Mouse (Mus musculus) thymus, postnatal 25 days (tissue): ENCODE data around the gene Rhbdl2.

Experiments
- DNase-seq: peaks from one replicate; pipeline ENCODE4 v3.0.0; 2022

The Rhbdl2 gene

DNA sequence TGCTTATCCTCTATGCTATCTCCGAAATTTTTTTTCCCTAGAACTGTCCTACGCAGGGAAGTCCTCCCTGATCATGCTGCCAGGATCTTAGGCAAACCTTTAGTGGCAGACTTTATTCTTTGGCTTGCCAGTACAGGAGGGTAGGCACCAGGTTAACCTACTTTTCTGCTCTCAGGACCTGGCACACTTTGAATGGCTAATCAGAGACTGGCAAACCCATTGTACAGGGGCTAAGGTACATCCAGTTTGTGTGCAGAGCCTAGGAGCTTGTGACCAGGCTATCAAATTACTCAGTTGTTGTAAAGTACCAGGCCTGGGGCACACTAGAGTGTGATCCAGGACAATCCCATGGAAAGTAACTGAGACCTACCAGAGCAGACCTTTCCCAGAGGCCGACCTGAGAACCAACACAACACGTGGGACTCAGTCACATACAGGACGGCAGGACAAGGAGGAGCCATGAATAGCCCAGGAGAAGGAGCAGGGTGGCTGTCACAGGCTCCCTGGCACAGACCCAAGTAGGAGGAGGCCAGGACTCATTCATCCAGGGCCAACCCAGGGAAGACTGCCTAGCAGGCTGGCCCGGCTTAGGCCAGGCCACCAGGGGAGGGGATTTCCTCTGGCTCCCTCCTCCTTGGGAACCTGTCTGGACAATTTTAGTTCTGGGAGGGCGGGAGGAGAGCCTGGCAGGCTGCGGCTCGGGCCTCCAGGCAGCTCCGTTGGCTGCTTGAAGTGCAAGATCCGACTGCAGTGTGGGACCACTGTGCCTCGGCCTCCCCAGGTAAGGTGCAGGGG lies at the start of gene Rhbdl2:
Gene Rhbdl2 (plus strand): TSS at position 684 of the 795 bp plus-strand sequence.
- no peak for DNase-seq

DNA sequence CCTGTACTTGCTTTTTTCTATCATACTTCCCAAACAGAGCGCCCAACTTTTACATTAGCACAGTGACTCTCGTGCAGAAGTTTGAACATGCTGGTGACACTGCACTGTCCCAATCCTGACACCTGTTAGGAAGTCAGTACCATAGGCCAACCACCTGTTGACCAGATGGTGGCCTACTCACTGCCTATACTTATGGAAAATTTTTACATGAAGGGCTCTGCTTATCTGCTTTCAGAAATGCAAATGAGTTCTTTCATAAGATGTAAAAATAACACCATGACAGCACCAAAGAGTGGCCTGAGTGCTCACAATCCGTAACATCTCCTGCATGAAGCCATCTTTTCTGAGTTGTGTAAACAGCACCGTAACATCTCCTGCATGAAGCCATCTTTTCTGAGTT lies 49.0 kb upstream of the Rhbdl2 start:
- DNase-seq: no peak

DNA sequence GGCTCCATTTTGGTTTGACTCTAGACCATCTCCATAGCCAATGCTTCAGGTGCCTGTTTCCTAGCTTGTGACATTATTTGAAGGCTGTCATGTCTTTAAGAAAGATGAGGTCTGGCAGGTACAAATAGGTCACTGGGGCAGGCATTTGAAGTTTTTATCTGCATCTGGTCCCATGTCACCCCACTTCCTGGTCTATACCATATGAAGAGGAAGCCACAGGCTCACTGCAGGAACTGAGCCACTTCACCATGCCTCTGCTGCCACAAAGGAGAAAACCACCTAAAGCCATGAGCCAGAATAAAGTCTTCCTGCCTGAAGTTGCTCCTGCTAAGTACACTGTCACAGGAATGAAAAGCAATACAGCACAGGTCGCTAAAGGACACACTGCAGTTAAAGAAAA lies 44.8 kb upstream of the Rhbdl2 start:
- peak; percentile 23 for DNase-seq

DNA sequence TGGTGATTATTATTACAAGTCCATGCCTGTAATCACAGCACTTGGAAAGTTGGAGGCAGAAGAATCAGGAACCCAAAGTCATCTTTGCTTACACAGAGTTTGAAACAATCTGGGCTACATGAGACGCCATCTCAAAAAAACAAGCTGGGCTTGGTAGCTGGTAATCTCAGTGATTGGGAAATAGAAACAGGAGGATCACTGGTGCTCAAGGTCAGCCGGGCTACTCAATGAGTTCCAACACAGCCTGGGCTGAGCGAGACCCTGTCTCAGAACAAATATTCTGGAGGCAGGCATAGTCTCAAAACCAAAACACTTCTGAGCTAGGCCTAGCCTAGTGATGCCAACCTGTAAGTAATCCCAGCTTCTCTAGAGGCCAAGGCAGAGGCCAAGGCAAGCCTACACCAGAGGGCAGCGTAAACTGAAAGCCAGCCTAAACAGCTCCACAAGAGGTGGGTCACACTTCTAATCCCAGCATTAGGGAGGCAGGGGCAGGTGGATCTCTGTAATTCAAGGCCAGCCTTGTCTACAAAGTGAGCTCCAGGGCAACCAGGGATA lies 42.4 kb upstream of the Rhbdl2 start:
- DNase-seq: no peak

DNA sequence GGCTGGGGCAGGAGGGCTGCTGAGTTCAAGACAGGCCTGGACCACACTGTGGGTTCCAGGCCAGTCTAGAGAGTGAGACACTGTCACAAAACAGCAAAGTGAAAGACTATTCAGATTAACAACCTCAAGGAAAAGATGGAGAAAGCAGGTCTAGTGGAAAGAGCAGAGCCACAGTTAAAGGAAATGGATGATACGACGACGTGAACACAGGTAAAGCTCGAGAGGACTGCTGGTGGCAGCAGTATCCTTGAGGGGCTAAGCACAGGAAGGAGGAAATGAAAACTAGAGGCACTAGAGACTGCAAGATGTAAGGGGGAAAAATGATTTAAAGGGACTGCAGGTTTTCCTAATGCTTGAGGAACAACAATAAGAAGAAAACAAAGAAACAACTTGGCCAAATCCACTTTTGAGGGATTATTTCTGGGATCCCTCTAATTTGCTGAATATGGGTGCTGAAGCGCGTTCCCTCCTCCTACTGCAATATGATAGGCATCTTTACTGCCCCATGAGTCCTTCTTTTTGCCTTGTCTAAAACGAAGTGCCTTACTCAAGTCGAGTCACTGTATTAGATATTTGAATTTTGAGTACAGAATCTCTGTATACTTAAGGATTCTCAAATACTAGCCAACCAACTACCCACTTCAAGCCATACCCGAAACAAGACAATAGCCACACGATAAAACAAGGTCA lies 38.8 kb upstream of the Rhbdl2 start:
- DNase-seq: peak; percentile 11

DNA sequence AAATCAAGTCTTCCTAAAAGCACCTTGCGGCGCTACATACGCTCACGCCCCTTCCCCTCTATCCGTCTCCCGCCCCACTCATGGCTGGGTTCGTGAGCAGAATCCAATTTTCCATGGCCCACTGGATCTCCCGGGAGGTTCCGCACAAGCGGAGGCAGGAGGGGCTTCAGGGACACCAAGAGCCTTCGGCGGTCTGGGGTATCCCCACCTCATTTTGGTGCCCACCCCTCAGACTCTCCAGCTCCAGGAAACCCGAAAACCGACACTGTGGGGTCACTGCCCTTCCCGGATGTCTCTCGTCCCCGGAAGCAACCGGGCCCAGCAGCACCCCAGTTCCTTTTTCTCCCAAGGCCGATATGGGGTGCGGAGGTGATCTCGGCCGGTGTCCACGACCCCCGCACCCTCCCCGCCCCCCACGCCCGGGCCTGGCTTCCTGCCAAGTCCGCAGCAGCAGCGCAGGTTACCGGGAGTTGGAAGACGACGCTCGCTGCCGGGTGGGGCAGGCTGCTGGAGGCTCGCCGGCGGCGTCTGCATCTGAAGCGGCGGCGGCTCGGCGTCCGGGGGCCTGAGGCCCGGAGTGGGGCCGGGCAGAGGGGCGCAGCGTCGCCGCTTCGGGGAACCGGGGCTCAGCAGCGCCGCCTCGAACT lies 38.1 kb upstream of the Rhbdl2 start:
- DNase-seq: peak; percentile 51

DNA sequence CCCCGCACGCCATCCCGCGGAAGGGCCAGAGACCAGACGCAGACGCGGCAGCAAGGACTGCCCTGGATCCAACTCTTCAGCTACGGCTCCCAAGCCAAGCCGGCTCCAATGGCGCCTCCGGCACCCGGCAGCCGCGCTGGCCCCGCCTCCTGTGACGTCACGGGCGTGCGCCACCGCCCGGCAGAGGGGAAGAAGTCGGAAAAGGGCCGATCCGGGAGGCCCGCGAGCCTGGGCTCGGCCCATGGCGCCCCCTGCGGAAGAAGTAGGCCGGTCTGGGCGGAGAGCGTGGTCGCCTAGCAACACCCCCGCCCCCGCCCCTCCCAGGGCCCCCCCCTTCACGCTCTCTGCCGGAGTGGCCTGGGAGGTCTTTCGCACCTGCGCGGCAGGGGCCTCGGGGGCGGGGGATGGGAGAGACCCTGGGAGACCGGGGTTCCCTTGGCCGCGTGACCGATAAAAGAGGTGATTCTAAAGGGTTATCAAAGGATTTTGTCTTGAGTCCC lies 37.5 kb upstream of the Rhbdl2 start, which contains the start of gene Akirin1:
Gene Akirin1 (minus strand): TSS at position 194 of the 500 bp plus-strand sequence.
- peak; percentile 99 for DNase-seq

DNA sequence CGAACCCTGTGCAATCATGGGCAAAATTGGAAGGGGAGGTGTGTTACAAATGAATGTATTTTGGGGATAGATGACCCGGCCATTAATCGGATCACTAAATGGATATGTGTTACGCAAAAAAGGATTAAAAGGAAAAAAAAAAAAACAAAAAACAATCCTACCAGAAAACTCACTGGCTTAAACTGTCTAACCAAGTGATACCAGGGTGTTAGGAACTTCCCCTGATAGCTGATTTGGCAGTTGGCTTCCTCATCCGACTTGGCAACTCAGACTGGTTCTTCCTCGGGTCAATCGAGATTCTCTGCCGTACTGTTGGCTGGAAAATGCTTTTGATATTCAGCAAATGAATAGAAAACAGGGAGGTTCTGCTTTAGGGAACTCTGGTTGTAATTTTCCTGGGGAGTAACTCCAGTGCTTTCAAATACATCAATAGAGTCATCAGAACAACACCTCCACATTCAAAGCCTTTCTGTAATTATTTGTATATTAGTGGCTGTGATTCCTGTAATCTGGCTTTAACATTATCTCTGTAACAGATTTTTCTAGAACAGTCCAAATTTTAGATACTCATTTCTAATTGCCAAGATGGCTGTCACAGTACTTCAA lies 36.9 kb upstream of the Rhbdl2 start:
- peak; percentile 10 for DNase-seq

DNA sequence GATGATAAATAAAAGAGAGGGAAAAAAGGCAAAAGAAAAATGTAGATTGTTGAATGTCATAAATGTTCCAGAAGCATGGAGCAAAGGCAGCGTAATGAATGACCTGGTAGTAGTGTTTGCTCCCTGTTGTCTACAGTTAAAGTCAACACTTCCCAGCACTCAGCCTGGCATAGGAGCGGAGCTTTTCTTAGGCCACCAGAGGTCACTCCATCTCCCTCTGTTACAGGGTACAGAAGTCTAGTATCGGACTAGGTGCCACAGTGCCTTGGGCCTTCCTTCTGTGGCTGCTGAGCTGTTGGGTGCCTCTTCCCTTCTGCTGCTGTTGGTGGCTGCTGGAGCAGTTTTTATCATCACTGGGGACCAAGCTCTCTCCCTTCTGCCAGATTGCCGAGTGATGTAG lies 29.4 kb upstream of the Rhbdl2 start:
- DNase-seq: no peak

DNA sequence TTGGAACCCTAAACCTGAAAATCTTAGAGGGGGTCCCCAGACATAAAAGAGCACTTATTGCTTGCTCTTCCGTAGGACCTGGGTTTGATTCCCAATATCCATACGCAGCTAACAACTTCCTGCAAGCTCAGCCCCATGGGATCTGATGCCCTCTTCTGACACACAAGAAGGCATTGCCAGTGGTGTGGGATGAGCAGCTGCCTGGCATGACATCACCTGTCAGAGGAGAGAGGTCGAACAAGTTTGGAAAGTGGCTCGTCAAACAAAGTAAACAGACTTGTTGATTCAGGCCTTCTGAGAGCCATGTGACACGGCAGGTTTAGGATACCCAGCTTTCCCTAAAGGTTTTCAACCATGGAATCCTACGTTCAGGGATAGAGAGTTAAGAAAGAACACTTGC lies 22.6 kb upstream of the Rhbdl2 start:
- DNase-seq: no peak

DNA sequence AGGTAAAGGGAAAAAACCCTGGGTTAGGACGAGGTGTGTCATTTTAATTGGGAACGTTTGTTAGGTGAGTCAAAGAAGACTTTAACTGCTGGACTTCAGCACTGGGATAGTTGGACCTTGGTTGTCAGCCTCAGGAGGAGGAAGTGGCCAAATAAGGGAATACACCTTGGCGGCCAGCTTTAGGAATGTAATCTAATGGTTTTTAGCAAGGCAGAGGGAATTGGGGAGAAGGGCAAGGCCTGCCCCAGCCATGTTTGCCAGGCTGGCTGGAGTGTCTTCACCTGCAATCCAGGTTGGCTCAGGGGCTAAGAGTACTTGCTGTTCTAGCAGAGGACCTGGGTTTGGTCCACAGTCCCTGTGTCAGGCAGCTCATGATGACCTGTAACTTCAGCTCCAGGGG lies 19.9 kb upstream of the Rhbdl2 start:
- no peak for DNase-seq

DNA sequence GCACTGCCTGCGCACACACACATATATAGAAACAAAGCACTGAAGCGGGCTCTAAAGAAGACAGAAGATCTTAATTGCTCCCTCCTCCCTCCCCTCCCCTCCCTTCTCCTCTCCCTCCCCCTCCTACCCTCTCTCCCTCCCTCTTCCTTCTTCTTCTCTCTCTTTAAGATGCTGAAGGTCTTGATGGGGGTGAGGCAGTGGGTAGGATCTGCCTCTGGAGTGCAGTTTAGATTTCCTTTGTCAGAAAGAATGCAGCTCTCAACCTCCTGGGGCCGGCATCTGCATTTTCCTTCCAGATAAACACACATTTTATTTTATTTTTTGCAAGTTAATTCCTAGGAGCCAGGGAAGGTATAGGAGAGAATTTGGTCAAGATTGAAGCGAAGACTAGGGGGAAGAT lies 19.4 kb upstream of the Rhbdl2 start:
- DNase-seq: no peak

DNA sequence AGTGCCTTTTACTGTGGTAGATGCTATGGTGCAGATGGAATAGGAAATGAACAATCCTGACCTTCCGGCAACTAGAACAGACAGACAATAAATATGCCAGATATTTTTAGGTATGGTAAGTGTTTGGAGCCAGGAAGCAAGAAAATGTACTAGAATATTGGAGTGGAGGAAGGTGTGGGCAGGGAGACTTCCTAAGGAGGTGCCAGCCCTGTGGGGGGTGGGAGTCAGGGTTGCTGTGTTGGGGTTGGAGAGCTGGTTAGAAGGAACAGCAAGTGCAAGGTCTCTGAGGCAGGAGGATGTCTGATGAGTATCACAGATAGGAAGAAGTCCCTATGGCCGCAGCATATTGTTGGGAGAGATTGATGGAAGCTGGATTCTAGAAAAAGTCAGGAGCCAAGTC lies 5.0 kb downstream of the Rhbdl2 start:
- no peak for DNase-seq

DNA sequence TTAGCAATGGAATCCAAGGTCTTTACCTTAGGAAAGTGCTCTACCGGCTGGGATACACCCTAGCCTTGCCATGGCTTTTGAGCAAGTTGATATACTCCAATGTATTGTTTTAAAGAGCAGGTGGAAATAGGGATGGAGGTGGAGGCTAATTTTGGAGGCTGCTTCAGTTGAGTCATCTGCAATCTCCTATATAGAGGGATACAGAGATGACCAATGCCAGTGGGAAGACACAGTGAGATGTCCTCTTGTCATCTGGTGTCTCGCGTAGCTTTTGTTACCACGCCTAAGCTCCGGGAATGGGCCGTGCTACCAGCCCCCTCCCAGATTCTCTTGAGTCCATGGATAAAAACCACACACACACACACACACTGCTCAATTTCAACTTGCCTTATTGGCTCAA lies 5.5 kb downstream of the Rhbdl2 start:
- no peak for DNase-seq

DNA sequence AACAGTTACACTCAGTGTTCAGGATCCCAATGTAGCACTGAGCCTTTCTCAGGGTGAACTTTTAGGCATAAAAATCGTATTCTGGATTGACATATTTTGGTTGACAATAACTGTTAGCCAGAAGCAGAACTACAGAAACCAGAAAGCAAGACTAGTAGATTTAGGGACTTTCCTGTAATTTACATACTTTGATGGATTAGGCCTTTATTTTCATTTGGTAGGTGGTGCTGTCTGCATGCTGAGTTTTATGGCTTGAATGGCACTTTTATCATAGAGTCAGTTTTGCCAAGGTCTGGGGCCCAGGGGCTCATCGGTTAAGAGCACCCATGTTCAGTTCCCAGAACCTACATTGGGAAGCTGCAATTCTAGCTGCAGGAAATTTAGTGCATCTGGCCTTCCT lies 7.4 kb downstream of the Rhbdl2 start:
- DNase-seq: no peak

DNA sequence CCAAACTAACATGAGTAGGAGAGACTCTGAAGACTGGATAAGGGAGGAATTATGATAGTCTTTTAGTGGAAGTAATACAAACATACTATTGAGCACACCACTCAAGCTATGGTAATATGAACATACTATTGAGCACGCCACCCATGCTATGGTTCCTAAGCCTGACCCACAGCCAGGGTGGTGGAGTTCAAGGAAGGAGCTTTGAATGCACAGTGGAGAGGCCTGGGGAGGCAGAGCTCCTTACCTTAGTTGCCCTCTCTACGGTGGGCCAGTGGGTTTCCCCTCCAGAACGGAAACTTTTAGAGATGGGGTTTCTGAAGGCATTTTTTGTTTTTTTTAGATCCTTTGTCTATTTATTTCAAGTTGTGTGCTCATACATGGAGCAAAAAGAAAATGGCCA lies 9.7 kb downstream of the Rhbdl2 start:
- DNase-seq: no peak

DNA sequence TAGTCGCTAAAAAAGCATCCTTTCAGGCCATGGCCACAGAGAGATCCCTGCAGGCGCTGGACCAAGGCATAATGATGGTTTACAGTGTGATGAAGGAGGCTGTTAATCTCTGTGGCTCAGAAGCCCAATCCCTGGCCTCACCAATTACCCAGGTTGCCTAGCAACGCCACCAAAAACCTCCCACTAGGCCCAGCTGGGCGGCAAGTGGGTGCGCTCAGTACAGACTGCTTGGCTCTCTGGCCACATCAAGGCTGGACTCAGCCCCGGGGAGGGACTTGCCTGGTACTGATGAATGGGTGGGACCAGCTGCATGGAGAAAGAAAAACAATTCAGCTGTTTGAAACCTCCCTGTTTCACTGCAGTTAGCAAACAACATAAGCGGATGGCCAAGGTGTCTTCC lies 10.2 kb downstream of the Rhbdl2 start:
- DNase-seq: no peak

DNA sequence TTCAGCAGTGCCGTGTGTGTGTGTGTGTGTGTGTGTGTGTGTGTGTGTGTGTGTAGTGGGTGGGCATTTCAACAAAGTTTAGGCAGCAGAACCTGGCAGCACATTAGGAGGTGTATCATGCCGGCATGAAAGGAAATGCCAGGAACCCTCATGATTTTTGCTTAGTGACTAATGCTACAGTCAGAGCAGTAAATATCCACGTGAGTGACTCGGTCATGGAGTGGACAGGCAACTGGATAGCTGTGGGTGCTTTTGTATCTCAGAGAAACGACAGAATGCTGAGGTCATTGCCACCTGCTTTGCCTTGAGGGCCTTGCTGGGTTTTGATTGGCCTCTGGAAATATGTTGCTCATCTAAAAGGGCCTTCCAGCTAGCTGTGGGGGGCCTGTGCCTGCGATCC lies 16.0 kb downstream of the Rhbdl2 start:
- DNase-seq: no peak

DNA sequence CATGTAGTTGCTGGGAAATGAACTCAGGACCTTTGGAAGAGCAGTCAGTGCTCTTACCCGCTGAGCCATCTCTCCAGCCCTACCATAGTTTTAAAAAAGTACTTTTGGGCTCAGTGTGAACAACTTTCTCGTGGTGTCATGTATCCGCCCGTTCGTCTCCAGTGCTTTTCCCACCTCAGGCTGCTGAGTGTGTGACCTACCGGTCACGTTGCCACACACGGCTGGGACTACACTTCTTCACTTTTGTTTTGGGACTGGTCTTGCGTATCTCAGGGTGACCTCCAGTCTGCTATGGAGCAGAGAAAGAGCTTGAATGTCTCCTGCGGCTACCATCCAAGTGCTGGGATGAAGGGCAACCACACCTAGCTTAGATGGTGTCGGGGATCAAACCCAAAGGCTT lies 20.6 kb downstream of the Rhbdl2 start:
- no peak for DNase-seq

DNA sequence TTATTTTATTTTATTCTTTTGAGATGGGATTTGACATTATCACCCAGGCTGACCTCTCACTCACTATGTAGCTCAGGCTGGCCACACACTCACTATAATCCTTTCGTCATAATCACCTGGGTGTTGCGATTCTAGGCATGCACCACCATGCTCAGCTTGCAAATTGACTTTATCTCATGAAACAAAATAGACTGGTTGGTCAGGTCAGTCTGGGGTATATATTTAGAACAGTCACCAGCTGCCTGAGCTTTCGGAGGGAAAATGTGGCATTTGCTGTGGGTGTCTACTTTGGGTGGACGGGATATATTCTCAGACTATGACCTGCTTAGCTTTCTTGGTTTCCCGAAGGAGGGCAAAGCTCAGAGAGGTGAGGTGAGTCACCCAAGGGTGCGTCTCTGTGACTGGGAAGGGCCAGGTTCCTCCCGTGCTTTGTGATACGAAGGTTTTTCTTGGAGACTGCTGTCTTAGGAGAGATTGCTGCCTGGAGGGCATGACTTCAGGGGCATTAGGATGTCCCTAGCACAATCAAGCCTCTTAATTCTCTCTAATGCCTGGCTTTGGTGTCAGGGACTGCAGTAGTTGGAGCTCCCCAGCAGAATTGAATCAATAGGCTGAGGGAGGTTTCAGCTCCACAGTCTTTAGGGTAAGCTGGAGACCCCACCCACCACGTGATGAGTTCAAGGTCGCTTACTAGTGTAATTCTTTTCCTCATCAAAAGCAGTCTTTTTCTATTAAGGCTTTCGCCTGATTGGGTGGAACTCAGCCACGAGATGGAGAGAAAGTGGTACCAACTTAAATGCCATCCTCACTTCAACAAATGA lies 23.0 kb downstream of the Rhbdl2 start:
- DNase-seq: no peak

DNA sequence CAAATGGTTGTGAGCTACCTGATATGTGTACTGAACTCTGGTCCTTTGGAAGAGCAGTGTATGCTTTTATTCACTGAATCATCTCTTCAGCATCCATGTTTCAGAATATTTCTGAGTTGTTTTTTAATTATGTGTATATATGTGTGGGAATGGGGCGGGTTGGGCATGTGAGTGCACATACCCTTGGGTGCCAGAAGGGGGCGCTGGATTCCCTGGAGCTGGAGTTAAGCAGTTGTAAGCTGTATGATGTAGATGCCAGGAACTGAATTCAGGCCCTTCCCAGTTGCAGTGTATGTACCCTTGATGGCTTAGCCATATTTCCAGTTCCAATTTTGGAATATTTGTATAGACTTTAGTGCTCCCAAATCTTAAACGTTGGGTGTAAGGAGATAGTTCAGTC lies 24.9 kb downstream of the Rhbdl2 start:
- DNase-seq: no peak

DNA sequence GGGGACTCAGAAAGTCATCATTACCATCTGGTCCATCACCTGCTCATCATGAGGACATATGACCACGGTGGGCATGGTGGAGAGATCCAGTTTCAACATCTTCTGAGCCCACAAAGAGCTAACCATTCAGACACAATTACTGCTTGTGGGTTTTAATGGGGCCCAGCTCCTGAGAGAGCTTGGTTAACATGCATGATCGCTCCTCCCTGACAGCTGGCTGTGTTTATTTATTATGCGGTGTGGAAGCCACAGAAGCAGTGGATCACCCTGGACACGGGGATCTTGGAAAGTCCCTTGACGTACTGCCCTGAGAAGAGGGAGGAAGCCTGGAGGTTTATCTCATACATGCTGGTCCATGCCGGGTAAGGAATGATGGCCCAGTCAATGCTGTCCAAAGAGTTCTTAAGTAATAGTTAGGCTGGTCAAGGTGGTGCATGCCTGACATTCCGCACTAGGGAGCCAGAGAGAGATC lies 26.4 kb downstream of the Rhbdl2 start:
- no peak for DNase-seq
